Mouse (Mus musculus): ENCODE measurements around the gene Prkce. TPM values are rescaled to one million over a fixed set of nuclear protein-coding genes. Genes with fewer than 3 reads are reported as not detected.

The Prkce gene
- 6.2 and 6.7 TPM in 2 replicates for polyA plus RNA-seq (2015; fragmentation: Nextera tagmentation; extraction: Ambion mirVana)

- Histone ChIP-seq H3K9ac (peak within 1 kb of the TSS; percentile 87), H3K9me3 (no peaks in the 10 kb centered on the region), H3K4me2 (replicated peaks) (peak within 1 kb of the TSS; percentile 95), H3K36me3 (no peaks in the 10 kb centered on the region), H3K4me3 (peak within 1 kb of the TSS; percentile 75), H3K27me3 (no peaks in the 10 kb centered on the region), H3K4me1 (peaks cover 42% of the 10 kb centered on the region), H3K27ac (peak within 1 kb of the TSS; percentile 98)
- peak; percentile 74 for ATAC-seq (ENCODE audit: low FRiP score, low read depth)
- WGBS: under 1% methylated on average over 86 of the region's 115 CpGs
Observed at GRCm38 (mm10) chr17:86167320-86168230, at the start of gene Prkce. Gene Prkce, plus strand, starts transcription at chr17:86167785.

- Histone ChIP-seq H3K36me3 (peaks cover 61% of the 10 kb centered on the region), H3K4me1 (no peaks in the 10 kb centered on the region)
- no peak for ATAC-seq (ENCODE audit: low FRiP score, low read depth)
Observed at GRCm38 (mm10) chr17:86123146-86123545, 44.4 kb upstream of the Prkce start.

GRCm38 (mm10) chr17:86125908-86126307 is 41.7 kb upstream of the Prkce start:
- peaks cover 77% of the 10 kb centered on the region for H3K36me3 ChIP-seq

More at GRCm38 (mm10) chr17:86123146-86123545, 44.4 kb upstream of the Prkce start:
- H3K4me3 ChIP-seq: no peak overlapping the region
- H3K9me3 ChIP-seq: no peaks in the 10 kb centered on the region
- no peak overlapping the region for H3K9ac ChIP-seq
- 95% methylated on average over 3 of the region's 3 CpGs for WGBS
- H3K27me3 ChIP-seq: no peaks in the 10 kb centered on the region
- H3K4me2 ChIP-seq (replicated peaks): no peak overlapping the region
- no peak overlapping the region for H3K27ac ChIP-seq

GRCm38 (mm10) chr17:86128198-86128597 is 39.4 kb upstream of the Prkce start:
- H3K27me3 ChIP-seq: no peaks in the 10 kb centered on the region
- no peaks in the 10 kb centered on the region for H3K4me1 ChIP-seq
- no peak overlapping the region for H3K4me2 ChIP-seq (replicated peaks)
- WGBS: 93% methylated on average over 5 of the region's 5 CpGs
- ATAC-seq (ENCODE audit: low FRiP score, low read depth): no peak
- no peak overlapping the region for H3K9ac ChIP-seq
- no peak overlapping the region for H3K4me3 ChIP-seq
- no peak overlapping the region for H3K27ac ChIP-seq
- no peaks in the 10 kb centered on the region for H3K9me3 ChIP-seq
- peaks cover 82% of the 10 kb centered on the region for H3K36me3 ChIP-seq

More at GRCm38 (mm10) chr17:86125908-86126307, 41.7 kb upstream of the Prkce start:
- Histone ChIP-seq H3K4me2 (replicated peaks) (no peak overlapping the region), H3K27ac (no peak overlapping the region), H3K27me3 (no peaks in the 10 kb centered on the region), H3K4me1 (no peaks in the 10 kb centered on the region), H3K4me3 (no peak overlapping the region), H3K9me3 (no peaks in the 10 kb centered on the region), H3K9ac (no peak overlapping the region)
- no peak for ATAC-seq (ENCODE audit: low FRiP score, low read depth)
- WGBS: 71% methylated on average over 5 of the region's 5 CpGs

GRCm38 (mm10) chr17:86132534-86132933 is 35.1 kb upstream of the Prkce start:
- 68% methylated on average over 5 of the region's 5 CpGs for WGBS
- no peaks in the 10 kb centered on the region for H3K27me3 ChIP-seq
- no peak overlapping the region for H3K9ac ChIP-seq
- H3K27ac ChIP-seq: no peak overlapping the region
- ATAC-seq (ENCODE audit: low FRiP score, low read depth): no peak
- H3K4me1 ChIP-seq: no peaks in the 10 kb centered on the region
- H3K4me2 ChIP-seq (replicated peaks): no peak overlapping the region
- no peak overlapping the region for H3K4me3 ChIP-seq
- H3K36me3 ChIP-seq: peaks cover 88% of the 10 kb centered on the region
- no peaks in the 10 kb centered on the region for H3K9me3 ChIP-seq

GRCm38 (mm10) chr17:86134461-86134860 is 33.1 kb upstream of the Prkce start:
- WGBS: 86% methylated on average over 6 of the region's 6 CpGs

GRCm38 (mm10) chr17:86135835-86136234 is 31.8 kb upstream of the Prkce start:
- H3K4me2 ChIP-seq (replicated peaks): no peak overlapping the region
- no peaks in the 10 kb centered on the region for H3K9me3 ChIP-seq
- H3K36me3 ChIP-seq: peaks cover 81% of the 10 kb centered on the region
- no peaks in the 10 kb centered on the region for H3K27me3 ChIP-seq
- H3K4me3 ChIP-seq: no peak overlapping the region
- H3K27ac ChIP-seq: no peak overlapping the region
- H3K4me1 ChIP-seq: no peaks in the 10 kb centered on the region
- H3K9ac ChIP-seq: no peak overlapping the region
- no peak for ATAC-seq (ENCODE audit: low FRiP score, low read depth)
- WGBS: 83% methylated on average over 10 of the region's 10 CpGs

More at GRCm38 (mm10) chr17:86134461-86134860, 33.1 kb upstream of the Prkce start:
- Histone ChIP-seq H3K4me1 (no peaks in the 10 kb centered on the region), H3K4me3 (no peak overlapping the region), H3K9me3 (no peaks in the 10 kb centered on the region), H3K27ac (no peak overlapping the region), H3K36me3 (peaks cover 90% of the 10 kb centered on the region), H3K27me3 (no peaks in the 10 kb centered on the region), H3K9ac (no peak overlapping the region), H3K4me2 (replicated peaks) (no peak overlapping the region)
- ATAC-seq (ENCODE audit: low FRiP score, low read depth): no peak

GRCm38 (mm10) chr17:86144537-86145078 is 23.0 kb upstream of the Prkce start:
- Histone ChIP-seq H3K36me3 (peaks cover 3% of the 10 kb centered on the region), H3K4me3 (peak overlapping the region; percentile 81), H3K4me2 (replicated peaks) (peak overlapping the region; percentile 92), H3K4me1 (peaks cover 15% of the 10 kb centered on the region), H3K27ac (0 out of 2 replicates have a peak overlapping the region, but pooled peaks have one; percentile 28), H3K27me3 (no peaks in the 10 kb centered on the region), H3K9ac (peak overlapping the region; percentile 81), H3K9me3 (no peaks in the 10 kb centered on the region)
- WGBS: under 1% methylated on average over 33 of the region's 33 CpGs
- ATAC-seq (ENCODE audit: low FRiP score, low read depth): peak; percentile 71

GRCm38 (mm10) chr17:86145079-86145951 is 22.3 kb upstream of the Prkce start, which contains the start of gene Srbd1:
Gene Srbd1, minus strand, starts transcription at chr17:86145175.
- Histone ChIP-seq H3K9ac (peak within 1 kb of the TSS; percentile 81), H3K4me2 (replicated peaks) (peak within 1 kb of the TSS; percentile 92), H3K9me3 (no peaks in the 10 kb centered on the region), H3K4me1 (peaks cover 15% of the 10 kb centered on the region), H3K36me3 (no peaks in the 10 kb centered on the region; the same call in 1 of the 2 replicates), H3K4me3 (peak within 1 kb of the TSS; percentile 81), H3K27me3 (no peaks in the 10 kb centered on the region), H3K27ac (peak within 1 kb of the TSS; percentile 28; the same call in 1 of the 2 replicates)
- peak; percentile 93 for ATAC-seq (ENCODE audit: low FRiP score, low read depth)
- WGBS: 2% methylated on average over 27 of the region's 45 CpGs

DNA sequence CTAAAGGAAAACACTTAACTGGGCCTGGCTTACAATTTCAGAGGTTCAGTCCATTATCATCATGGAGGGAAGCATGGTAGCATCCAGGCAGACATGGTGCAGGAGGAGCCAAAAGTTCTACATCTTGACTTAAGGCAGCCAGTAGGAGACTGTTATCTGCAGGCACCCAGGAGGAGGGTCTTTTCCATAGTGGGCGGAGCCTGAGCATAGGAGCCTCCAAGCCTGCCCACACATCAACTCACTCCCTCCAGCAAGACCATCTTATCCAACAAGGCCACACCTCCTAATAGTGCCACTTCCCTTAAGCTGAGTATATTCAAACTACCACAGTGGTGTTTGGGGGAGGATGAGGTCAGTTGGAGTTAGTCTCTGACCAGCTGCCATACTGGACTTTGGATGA is 17.9 kb upstream of the Prkce start:
- Histone ChIP-seq H3K9ac (no peak overlapping the region), H3K4me3 (no peak overlapping the region), H3K4me2 (replicated peaks) (no peak overlapping the region), H3K27me3 (no peaks in the 10 kb centered on the region), H3K9me3 (no peaks in the 10 kb centered on the region), H3K4me1 (peaks cover 5% of the 10 kb centered on the region; the same call in 1 of the 2 replicates), H3K27ac (no peak overlapping the region), H3K36me3 (no peaks in the 10 kb centered on the region)
- WGBS: 89% methylated on average over 1 of the region's 1 CpGs
- no peak for ATAC-seq (ENCODE audit: low FRiP score, low read depth)

DNA sequence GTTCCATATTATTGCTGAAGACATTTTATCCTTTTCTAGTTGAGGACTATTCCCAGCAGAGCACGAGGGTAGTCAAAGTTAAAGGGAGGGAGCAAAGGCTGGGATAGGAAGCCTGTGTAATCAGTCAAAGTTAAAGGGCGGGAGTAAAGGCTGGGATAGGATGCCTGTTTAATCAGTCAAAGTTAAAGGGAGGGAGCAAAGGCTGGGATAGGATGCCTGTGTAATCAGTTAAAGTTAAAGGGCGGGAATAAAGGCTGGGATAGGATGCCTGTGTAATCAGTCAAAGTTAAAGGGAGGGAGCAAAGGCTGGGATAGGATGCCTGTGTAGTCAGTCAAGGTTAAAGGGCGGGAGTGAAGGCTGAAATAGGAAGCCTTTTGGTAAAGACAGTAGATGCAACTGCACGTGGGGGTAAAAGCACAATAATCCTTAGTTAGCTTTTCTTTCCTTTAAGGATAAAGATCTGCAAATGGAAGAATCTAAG is 16.7 kb upstream of the Prkce start:
- Histone ChIP-seq H3K27ac (no peak overlapping the region), H3K4me3 (no peak overlapping the region), H3K27me3 (no peaks in the 10 kb centered on the region), H3K4me2 (replicated peaks) (0 out of 2 replicates have a peak overlapping the region, but pooled peaks have one; percentile 17), H3K36me3 (no peaks in the 10 kb centered on the region), H3K9ac (no peak overlapping the region), H3K9me3 (no peaks in the 10 kb centered on the region), H3K4me1 (peaks cover under 1% of the 10 kb centered on the region; the same call in 1 of the 2 replicates)
- ATAC-seq (ENCODE audit: low FRiP score, low read depth): peak; percentile 91
- WGBS: 15% methylated on average over 5 of the region's 5 CpGs
